Mouse (Mus musculus): ENCODE measurements around the gene Sec1.

GRCm38 (mm10) chr7:45689800-45690199, 4.4 kb downstream of the Sec1 start:
- no peak for TF ChIP-seq EP300 (IDR thresholded peaks at IDR 0.05; ENCODE audit: low read depth)
- no peak for TF ChIP-seq CTCF (IDR thresholded peaks at IDR 0.05; ENCODE audit: low read depth)
